Mouse (Mus musculus) right cerebral cortex, postnatal 14 days (tissue): ENCODE measurements around the gene Mvp.

Experiments used
- DNase-seq: peaks from one replicate; pipeline ENCODE4 v3.0.0; 2022

The Mvp gene

GRCm38 (mm10) chr7:126949403-126949792, 65.0 kb downstream of the Mvp start, which contains the start of gene Asphd1:
Asphd1 (minus strand) TSS chr7:126949582.
- peak; percentile 73 for DNase-seq

- DNase-seq = no peak
These were observed 65.8 kb downstream of the Mvp start for GRCm38 (mm10) chr7:126948626-126949025.

DNA sequence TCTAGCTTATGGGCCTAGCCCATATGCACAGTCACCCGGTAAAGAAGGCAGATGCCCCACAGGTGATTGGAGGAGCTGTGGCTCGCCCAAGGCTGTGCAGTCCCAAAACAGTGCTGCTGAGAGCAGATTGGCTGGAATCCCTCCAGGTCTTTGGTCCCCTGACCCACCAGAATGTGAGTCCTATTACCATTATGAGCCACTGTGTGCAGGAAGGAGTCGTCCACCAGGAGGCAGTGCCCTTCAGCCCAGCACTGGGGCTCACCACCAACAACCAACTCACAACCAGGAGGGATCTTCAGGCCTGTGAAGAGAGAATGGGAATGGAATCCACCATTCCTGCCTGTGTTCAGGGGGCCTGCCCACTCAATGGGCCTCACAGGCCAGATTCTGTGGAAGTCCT, 67.9 kb downstream of the Mvp start:
- DNase-seq = peak; percentile 44

GRCm38 (mm10) chr7:126941801-126942200, 72.6 kb downstream of the Mvp start:
- DNase-seq = no peak

GRCm38 (mm10) chr7:126941171-126941570, 73.2 kb downstream of the Mvp start:
- DNase-seq = no peak
